Mouse (Mus musculus) kidney, adult 2 months (tissue): ENCODE data around the gene Igsf6.

Experiments used
- CTCF ChIP-seq: fragments of 200-500 bp; conservative IDR thresholded peaks from 2 replicates; pipeline ENCODE4 v1.5.1; 2011; ENCODE audit warnings: low read depth, mild to moderate bottlenecking, control low read depth, low read length, moderate library complexity, mixed read lengths; ENCODE audit not compliant: insufficient read depth, insufficient read length
- POLR2A ChIP-seq: fragments of 200-500 bp; IDR thresholded peaks from one replicate; pipeline ENCODE4 v1.6.1; 2011; ENCODE audit warnings: low read depth, low read length, control low read depth

GRCm38 (mm10) chr7:121111321-121111720 lies 36.9 kb upstream of the Igsf6 start:
- TF ChIP-seq POLR2A (no peak), CTCF (no peak)
